Mouse (Mus musculus) G1E (cell line): ENCODE results near the gene Cish.

ENCODE experiments used
- CTCF ChIP-seq: IDR thresholded peaks from 2 replicates; pipeline ENCODE4 v1.5.1; 2012; ENCODE audit warnings: low read depth, low read length, inconsistent platforms, mixed read lengths
- GATA1 ChIP-seq: IDR thresholded peaks from 2 replicates; pipeline ENCODE4 v1.6.1; 2012; ENCODE audit warnings: borderline replicate concordance, low read length, inconsistent platforms, mixed read lengths
- POLR2AphosphoS5 ChIP-seq: IDR thresholded peaks from 2 replicates; pipeline ENCODE4 v1.6.1; 2012; ENCODE audit warnings: low read depth, low read length, inconsistent platforms; ENCODE audit not compliant: insufficient replicate concordance
- TAL1 ChIP-seq: conservative IDR thresholded peaks from 2 replicates; pipeline ENCODE4 v1.6.1; 2012; ENCODE audit warnings: low read depth, low read length, inconsistent platforms, mixed read lengths

GRCm38 (mm10) chr9:107260429-107260828 is 35.4 kb upstream of the Cish start:
- TF ChIP-seq TAL1: no peak
- no peak for TF ChIP-seq POLR2AphosphoS5
- no peak for TF ChIP-seq CTCF
- TF ChIP-seq GATA1: no peak
